Mouse (Mus musculus) heart, embryonic 14.5 days (tissue): ENCODE results near the gene Gm21830. TPM values are rescaled to one million over a fixed set of nuclear protein-coding genes. Genes with fewer than 3 reads are reported as not detected.
A peak's percentile ranks its signal among the peaks of the same experiment; 100 is the strongest.
"Not testable (repeated sequence)": the region's sequence is repeated elsewhere in the genome, so short reads cannot be mapped to it uniquely, and the experiment has no call there.

Experiments used
- ATAC-seq: fragments of 200-750 bp; cut with Nextera tagmentation; 2 replicates; pipeline ENCODE4 v1.8.0; 2017; ENCODE audit warnings: low read depth, moderate TSS enrichment; ENCODE audit not compliant: insufficient number of reproducible peaks, insufficient read depth, low FRiP score
- H3K27ac ChIP-seq, 2 experiments: fragments of 200-500 bp in 1 of 2; fragments of 300-500 bp in 1 of 2; sonication (generic) in 1 of 2; replicated peaks in 1 of 2; 2 replicates each; pipeline ENCODE4 v1.5.1; 2012 to 2014; ENCODE audit warnings: low read depth in 2 of 2, low read length in 2 of 2, control low read depth in 1 of 2, mild to moderate bottlenecking in 1 of 2, mixed read lengths in 1 of 2; ENCODE audit not compliant: control insufficient read depth in 1 of 2, insufficient read depth in 1 of 2
- H3K27me3 ChIP-seq: fragments of 300-500 bp; sonication (generic); 2 replicates; pipeline ENCODE4 v1.6.1; 2014; ENCODE audit warnings: mild to moderate bottlenecking, low read length, control low read depth; ENCODE audit not compliant: control insufficient read depth, insufficient read depth
- H3K36me3 ChIP-seq: fragments of 300-500 bp; sonication (generic); 2 replicates; pipeline ENCODE4 v1.6.1; 2014; ENCODE audit warnings: mild to moderate bottlenecking, control low read depth, low read length, mixed read lengths; ENCODE audit not compliant: control insufficient read depth, insufficient read depth
- H3K4me1 ChIP-seq, 2 experiments: fragments of 200-500 bp in 1 of 2; fragments of 300-500 bp in 1 of 2; sonication (generic) in 1 of 2; 2 replicates each; pipeline ENCODE4 v1.6.1; 2012 to 2014; ENCODE audit warnings: low read length in 2 of 2, control low read depth in 1 of 2, mixed read lengths in 1 of 2; ENCODE audit not compliant: control insufficient read depth in 2 of 2, insufficient read depth in 2 of 2
- H3K4me2 ChIP-seq: fragments of 300-500 bp; sonication (generic); 2 replicates; pipeline ENCODE4 v1.6.1; 2014; ENCODE audit warnings: mild to moderate bottlenecking, low read length
- H3K4me3 ChIP-seq, 2 experiments: fragments of 200-500 bp in 1 of 2; fragments of 300-500 bp in 1 of 2; sonication (generic) in 1 of 2; 2 replicates each; pipeline ENCODE4 v1.5.1; 2012 to 2014; ENCODE audit warnings: low read length in 2 of 2, mild to moderate bottlenecking in 2 of 2, control low read depth in 1 of 2, low read depth in 1 of 2, moderate library complexity in 1 of 2; ENCODE audit not compliant: control insufficient read depth in 1 of 2, insufficient read depth in 1 of 2
- H3K9ac ChIP-seq: fragments of 300-500 bp; sonication (generic); 2 replicates; pipeline ENCODE4 v1.6.1; 2014; ENCODE audit warnings: mild to moderate bottlenecking, low read length
- H3K9me3 ChIP-seq: fragments of 300-500 bp; sonication (generic); 2 replicates; pipeline ENCODE4 v1.6.1; 2016; ENCODE audit warnings: low read length, control low read depth; ENCODE audit not compliant: control insufficient read depth
- WGBS: fragments of 180-500 bp; shearing (Covaris S2); extraction: QIAGEN DNeasy Blood & Tissue Kit; methylation state at CpG from one replicate; pipeline ENCODE4 v1.1.7; 2014; 5-methylcytosine and 5-hydroxymethylcytosine counted together
- polyA plus RNA-seq: library from polyadenylated mRNA; unstranded; fragments of >200 nt; fragmentation: Nextera tagmentation; extraction: Ambion mirVana; gene quantifications from 2 replicates; pipeline ENCODE4 v1.2.1, GENCODE M21; 2014

Gm21830 gene
- not detected in 2 replicates for polyA plus RNA-seq

DNA sequence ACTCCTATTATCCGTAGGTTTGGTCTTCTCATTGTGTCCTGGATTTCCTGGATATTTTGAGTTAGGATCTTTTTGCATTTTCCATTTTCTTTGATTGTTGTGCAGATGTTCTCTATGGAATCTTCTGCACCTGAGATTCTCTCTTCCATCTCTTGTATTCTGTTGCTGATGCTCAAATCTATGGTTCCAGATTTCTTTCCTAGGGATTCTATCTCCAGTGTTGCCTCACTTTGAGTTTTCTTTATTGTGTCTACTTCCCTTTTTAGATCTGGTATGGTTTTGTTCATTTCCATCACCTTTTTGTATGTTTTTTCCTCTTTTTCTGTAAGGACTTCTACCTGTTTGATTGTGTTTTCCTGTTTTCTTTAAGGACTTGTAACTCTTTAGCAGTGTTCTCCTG is at the start of gene Gm21830:
TSS of gene Gm21830 (plus strand) at position 301 of the 400 bp plus-strand sequence.
- H3K36me3 ChIP-seq, H3K9me3 ChIP-seq, H3K27ac ChIP-seq, H3K4me3 ChIP-seq, H3K27me3 ChIP-seq, H3K9ac ChIP-seq, H3K4me1 ChIP-seq, H3K4me2 ChIP-seq, ATAC-seq: not testable (repeated sequence)
- WGBS, result no CpG with 5 or more reads among the region's 1 CpGs

DNA sequence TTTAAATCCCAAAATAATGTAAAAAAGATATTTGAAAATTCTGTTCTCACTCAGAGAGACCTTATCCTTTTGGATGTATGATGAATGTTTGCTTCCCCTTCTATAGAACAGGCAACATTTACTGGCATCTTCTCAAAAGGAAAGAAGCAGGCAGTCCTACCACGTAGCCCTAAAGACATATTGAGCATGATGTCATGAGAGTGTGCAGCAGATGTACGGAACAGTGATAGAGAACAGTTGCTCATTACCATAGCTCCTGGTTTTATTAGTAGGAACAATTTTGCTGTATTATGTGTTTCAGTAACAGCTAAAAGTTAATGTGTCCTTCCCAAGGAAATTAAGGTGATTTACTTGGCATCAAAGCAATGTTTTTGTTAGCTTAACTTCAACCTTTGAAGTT is 49.0 kb upstream of the Gm21830 start:
- Histone ChIP-seq H3K36me3 (no peaks in the 10 kb centered on the region), H3K4me3 (no peak overlapping the region), H3K27ac (no peak overlapping the region), H3K9ac (no peak overlapping the region), H3K27me3 (no peaks in the 10 kb centered on the region), H3K4me2 (no peak overlapping the region), H3K9me3 (no peaks in the 10 kb centered on the region), H3K4me1 (no peaks in the 10 kb centered on the region)
- 68% methylated on average over 2 of the region's 2 CpGs for WGBS
- no peak for ATAC-seq

DNA sequence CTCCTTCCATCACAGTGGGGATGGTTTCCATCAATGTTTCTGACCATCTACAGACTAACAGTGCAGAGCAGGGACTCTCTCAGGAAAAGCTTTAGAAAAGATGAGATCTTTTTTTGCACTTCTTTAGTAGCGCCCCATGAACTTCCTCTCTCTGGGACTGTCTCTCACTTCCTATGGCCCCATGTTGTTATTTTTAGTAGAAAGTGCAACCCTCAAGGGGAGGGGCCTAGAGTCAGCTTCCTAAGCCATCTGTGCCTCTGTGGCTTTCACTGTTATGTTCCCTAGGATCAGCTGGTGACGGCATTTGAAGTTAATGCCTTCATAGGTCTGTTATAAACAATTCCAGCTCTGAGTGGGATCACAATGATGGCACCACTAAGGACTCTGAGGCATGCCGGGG is 35.0 kb upstream of the Gm21830 start:
- no peak overlapping the region for H3K4me3 ChIP-seq
- H3K4me1 ChIP-seq, result no peaks in the 10 kb centered on the region
- H3K9me3 ChIP-seq, result no peaks in the 10 kb centered on the region
- WGBS, result 53% methylated on average over 3 of the region's 3 CpGs
- H3K27me3 ChIP-seq, result no peaks in the 10 kb centered on the region
- H3K9ac ChIP-seq, result no peak overlapping the region
- no peaks in the 10 kb centered on the region for H3K36me3 ChIP-seq
- H3K4me2 ChIP-seq, result no peak overlapping the region
- no peak for ATAC-seq
- no peak overlapping the region for H3K27ac ChIP-seq

DNA sequence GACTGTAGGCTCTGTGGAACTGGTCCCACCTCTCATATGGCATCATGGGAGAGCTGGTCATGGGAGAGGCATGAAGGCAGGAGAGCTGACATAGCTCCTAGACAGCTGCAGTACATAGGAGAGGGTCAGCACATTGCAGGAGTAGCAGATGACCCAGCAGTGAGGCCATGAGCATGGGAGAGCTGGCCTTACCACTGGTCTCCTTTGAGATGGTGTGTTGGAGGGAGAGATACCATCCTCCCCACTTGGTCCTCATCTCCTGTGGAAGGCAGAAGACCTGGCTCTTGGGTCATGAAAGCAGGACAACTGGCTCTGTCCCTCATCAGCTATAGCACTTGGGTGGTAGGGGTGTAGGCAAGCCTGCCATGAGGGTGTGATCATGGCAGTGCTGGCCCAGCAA is 7.3 kb downstream of the Gm21830 start:
- H3K9ac ChIP-seq, result no peak overlapping the region
- H3K4me3 ChIP-seq, result no peak overlapping the region
- H3K27me3 ChIP-seq, result no peaks in the 10 kb centered on the region
- 0 out of 2 replicates have a peak, but pooled peaks have one; percentile 17 for ATAC-seq
- no peaks in the 10 kb centered on the region for H3K9me3 ChIP-seq
- no peaks in the 10 kb centered on the region for H3K4me1 ChIP-seq
- no peak overlapping the region for H3K4me2 ChIP-seq
- H3K27ac ChIP-seq, result no peak overlapping the region
- no peaks in the 10 kb centered on the region for H3K36me3 ChIP-seq

DNA sequence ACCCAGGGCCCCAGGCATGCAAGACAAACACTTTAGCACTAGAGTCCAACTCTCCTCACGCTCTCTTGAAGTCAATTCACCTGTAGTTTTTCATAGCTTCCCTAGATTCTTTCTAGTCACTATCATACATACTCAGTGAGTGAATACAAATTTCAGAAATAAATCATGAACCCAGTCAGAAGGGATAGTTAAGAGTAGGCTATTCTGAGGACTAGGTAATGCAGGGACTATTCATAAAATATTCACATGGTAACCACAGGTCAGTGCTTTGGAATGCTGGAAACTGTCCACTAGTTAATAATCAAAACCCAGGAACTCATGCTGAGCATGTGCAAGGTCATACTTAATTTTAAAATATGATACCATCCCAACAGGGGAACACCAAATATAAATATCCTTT is 9.3 kb downstream of the Gm21830 start:
- ATAC-seq, result no peak
- 78% methylated on average over 1 of the region's 1 CpGs for WGBS
- no peaks in the 10 kb centered on the region for H3K4me1 ChIP-seq

DNA sequence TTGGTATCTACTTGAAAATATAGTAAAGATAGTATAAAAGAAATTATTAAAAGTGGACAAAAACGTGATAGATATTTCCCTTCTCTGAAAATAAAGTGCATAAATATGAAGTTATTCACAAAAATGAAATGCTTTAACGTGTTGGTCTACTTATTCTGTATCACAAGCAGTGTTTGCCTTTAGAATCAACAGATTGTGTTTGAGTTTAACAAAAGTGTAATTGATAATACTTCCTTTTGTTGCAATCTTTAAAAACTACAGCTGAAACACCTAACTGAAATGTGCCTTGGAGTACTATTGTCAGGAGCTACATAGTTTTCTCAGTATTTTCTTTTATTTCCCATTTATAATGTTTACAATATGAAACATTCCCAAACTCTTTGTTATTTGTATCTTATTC is 19.6 kb downstream of the Gm21830 start, which contains the start of gene Gm26727:
TSS of gene Gm26727 (minus strand) at position 101 of the 400 bp plus-strand sequence.
- no peak for ATAC-seq
- Histone ChIP-seq H3K4me2 (no peak within 1 kb of the TSS), H3K27me3 (no peaks in the 10 kb centered on the region), H3K36me3 (no peaks in the 10 kb centered on the region), H3K4me3 (no peak within 1 kb of the TSS), H3K9ac (no peak within 1 kb of the TSS), H3K9me3 (no peaks in the 10 kb centered on the region), H3K4me1 (no peaks in the 10 kb centered on the region), H3K27ac (no peak within 1 kb of the TSS)
- 38% methylated on average over 2 of the region's 2 CpGs for WGBS

More for the DNA sequence above, 9.3 kb downstream of the Gm21830 start:
- Histone ChIP-seq H3K9ac (no peak overlapping the region), H3K27me3 (no peaks in the 10 kb centered on the region), H3K4me2 (no peak overlapping the region), H3K9me3 (no peaks in the 10 kb centered on the region), H3K36me3 (no peaks in the 10 kb centered on the region), H3K27ac (no peak overlapping the region), H3K4me3 (no peak overlapping the region)

DNA sequence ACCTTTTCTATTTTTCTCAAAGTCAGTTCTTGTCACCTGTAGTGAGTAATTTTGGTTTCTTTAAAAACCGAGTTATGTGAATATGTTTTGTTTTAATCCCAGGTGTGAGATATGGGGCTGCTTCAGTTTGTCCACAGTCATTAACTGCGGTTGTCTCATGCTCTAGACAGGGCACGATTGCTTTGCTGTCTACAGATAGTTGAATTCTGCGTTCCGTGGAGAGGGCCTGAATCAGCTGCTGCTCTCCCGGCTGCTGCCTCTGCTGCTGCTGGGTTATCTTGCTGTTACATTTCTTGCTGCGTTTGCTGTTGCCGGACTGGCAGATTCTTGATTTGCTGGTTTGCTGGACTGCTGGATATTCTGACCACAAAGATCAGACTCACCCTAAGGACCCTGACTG is 24.8 kb downstream of the Gm21830 start:
- no peaks in the 10 kb centered on the region for H3K36me3 ChIP-seq
- 50% methylated on average over 8 of the region's 8 CpGs for WGBS

DNA sequence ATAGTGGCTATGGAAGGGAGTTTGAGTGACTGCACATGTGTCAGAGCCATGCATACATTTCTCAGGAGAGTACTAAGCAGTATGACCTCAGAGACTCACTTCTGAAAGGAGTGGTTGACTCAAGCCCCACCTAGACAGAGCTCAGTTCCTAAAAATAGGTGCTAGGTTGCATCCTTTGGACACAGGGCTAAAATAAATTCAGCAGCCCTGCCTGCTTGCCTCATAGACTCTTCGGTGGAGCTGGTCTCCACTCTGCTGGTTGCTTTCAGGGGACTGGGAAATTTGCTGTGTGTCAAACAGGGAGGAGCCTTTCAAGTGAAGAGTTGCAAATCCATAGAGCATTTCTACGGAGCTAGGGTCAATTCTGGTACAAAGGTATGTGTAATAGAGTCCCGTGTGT is 32.3 kb downstream of the Gm21830 start, which contains the start of gene Xirp2:
TSS of gene Xirp2 (plus strand) at position 223 of the 400 bp plus-strand sequence.
- Histone ChIP-seq H3K9me3 (no peaks in the 10 kb centered on the region), H3K4me1 (peaks cover 0 to 2% of the 10 kb centered on the region in 2 experiments; a peak in 1 of 4 replicates), H3K9ac (no peak within 1 kb of the TSS), H3K4me2 (no peak within 1 kb of the TSS; the same call in 1 of the 2 replicates), H3K27ac (no peak within 1 kb of the TSS), H3K27me3 (no peaks in the 10 kb centered on the region), H3K4me3 (no peak within 1 kb of the TSS), H3K36me3 (no peaks in the 10 kb centered on the region)
- WGBS, result 49% methylated on average over 3 of the region's 3 CpGs
- ATAC-seq, result no peak

More for the DNA sequence above, 24.8 kb downstream of the Gm21830 start:
- H3K27me3 ChIP-seq, result no peaks in the 10 kb centered on the region
- no peaks in the 10 kb centered on the region for H3K4me1 ChIP-seq
- no peak overlapping the region for H3K27ac ChIP-seq
- ATAC-seq, result no peak
- H3K4me3 ChIP-seq, result no peak overlapping the region
- no peak overlapping the region for H3K9ac ChIP-seq
- no peaks in the 10 kb centered on the region for H3K9me3 ChIP-seq
- no peak overlapping the region for H3K4me2 ChIP-seq
